Mouse (Mus musculus) heart, embryonic 15.5 days (tissue): ENCODE measurements around the gene Slc22a8. TPM values are rescaled to one million over a fixed set of nuclear protein-coding genes. Genes with fewer than 3 reads are reported as not detected.

Experiments used
- ATAC-seq: fragments of 200-750 bp; cut with Nextera tagmentation; replicated peaks from 2 replicates; pipeline ENCODE4 v1.8.0; 2017; ENCODE audit warnings: low read depth, moderate TSS enrichment; ENCODE audit not compliant: insufficient number of reproducible peaks, insufficient read depth, low FRiP score
- H3K27ac ChIP-seq: fragments of 300-500 bp; sonication (generic); 2 replicates; pipeline ENCODE4 v1.5.1; 2015; ENCODE audit warnings: mild to moderate bottlenecking, inconsistent platforms
- H3K27me3 ChIP-seq: fragments of 300-500 bp; sonication (generic); 2 replicates; pipeline ENCODE4 v1.6.1; 2015; ENCODE audit warnings: inconsistent platforms
- H3K36me3 ChIP-seq: fragments of 300-500 bp; sonication (generic); 2 replicates; pipeline ENCODE4 v1.6.1; 2015; ENCODE audit warnings: mild to moderate bottlenecking, inconsistent platforms
- H3K4me1 ChIP-seq: fragments of 300-500 bp; sonication (generic); replicated peaks from 2 replicates; pipeline ENCODE4 v1.6.1; 2015; ENCODE audit warnings: inconsistent platforms
- H3K4me2 ChIP-seq: fragments of 300-500 bp; sonication (generic); 2 replicates; pipeline ENCODE4 v1.6.1; 2015; ENCODE audit warnings: inconsistent platforms, mild to moderate bottlenecking, moderate library complexity
- H3K4me3 ChIP-seq: fragments of 300-500 bp; sonication (generic); 2 replicates; pipeline ENCODE4 v1.5.1; 2015; ENCODE audit warnings: mild to moderate bottlenecking, inconsistent platforms
- H3K9ac ChIP-seq: fragments of 300-500 bp; sonication (generic); 2 replicates; pipeline ENCODE4 v1.6.1; 2015; ENCODE audit warnings: mild to moderate bottlenecking, inconsistent platforms
- H3K9me3 ChIP-seq: fragments of 300-500 bp; sonication (generic); replicated peaks from 2 replicates; pipeline ENCODE4 v1.6.1; 2016; ENCODE audit warnings: inconsistent platforms
- WGBS: fragments of 180-500 bp; shearing (Covaris S2); methylation state at CpG from one replicate; pipeline ENCODE4 v1.1.7; 2015; ENCODE audit warnings: mixed read lengths; 5-methylcytosine and 5-hydroxymethylcytosine counted together
- polyA plus RNA-seq: library from polyadenylated mRNA; unstranded; fragments of >200 nt; fragmentation: Nextera tagmentation; extraction: Ambion mirVana; gene quantifications from 2 replicates; pipeline ENCODE4 v1.2.1, GENCODE M21; 2015

The Slc22a8 gene
- polyA plus RNA-seq, 1 experiment from 2014 or later = 0.08 TPM

- Histone ChIP-seq H3K4me1 (no peaks in the 10 kb centered on the region), H3K4me2 (no peak overlapping the region), H3K27me3 (no peaks in the 10 kb centered on the region), H3K4me3 (no peak overlapping the region), H3K9ac (no peak overlapping the region), H3K9me3 (no peaks in the 10 kb centered on the region), H3K27ac (no peak overlapping the region), H3K36me3 (no peaks in the 10 kb centered on the region)
- WGBS = 62% methylated on average over 2 of the region's 2 CpGs
- no peak for ATAC-seq
Observed at GRCm38 (mm10) chr19:8630249-8630648, 39.2 kb downstream of the Slc22a8 start.

GRCm38 (mm10) chr19:8630826-8631225 is 39.8 kb downstream of the Slc22a8 start:
- Histone ChIP-seq H3K9me3 (no peaks in the 10 kb centered on the region), H3K27ac (no peak overlapping the region), H3K4me1 (no peaks in the 10 kb centered on the region), H3K4me3 (no peak overlapping the region), H3K36me3 (no peaks in the 10 kb centered on the region), H3K27me3 (no peaks in the 10 kb centered on the region), H3K9ac (no peak overlapping the region), H3K4me2 (no peak overlapping the region)
- no peak for ATAC-seq
- WGBS = 52% methylated on average over 6 of the region's 6 CpGs

- no peak for ATAC-seq
- Histone ChIP-seq H3K4me3 (no peak overlapping the region), H3K27me3 (no peaks in the 10 kb centered on the region), H3K4me2 (no peak overlapping the region), H3K36me3 (no peaks in the 10 kb centered on the region), H3K9me3 (no peaks in the 10 kb centered on the region), H3K4me1 (no peaks in the 10 kb centered on the region), H3K27ac (no peak overlapping the region), H3K9ac (no peak overlapping the region)
- WGBS = 42% methylated on average over 1 of the region's 1 CpGs
Observed at GRCm38 (mm10) chr19:8632029-8632428, 41.0 kb downstream of the Slc22a8 start.

GRCm38 (mm10) chr19:8642086-8642485 is 51.0 kb downstream of the Slc22a8 start:
- Histone ChIP-seq H3K36me3 (no peaks in the 10 kb centered on the region), H3K27me3 (no peaks in the 10 kb centered on the region), H3K27ac (no peak overlapping the region), H3K4me1 (no peaks in the 10 kb centered on the region), H3K9me3 (no peaks in the 10 kb centered on the region), H3K4me3 (no peak overlapping the region), H3K9ac (no peak overlapping the region), H3K4me2 (no peak overlapping the region)
- 43% methylated on average over 5 of the region's 5 CpGs for WGBS
- ATAC-seq = no peak

GRCm38 (mm10) chr19:8646393-8646792 is 55.3 kb downstream of the Slc22a8 start:
- ATAC-seq = no peak
- Histone ChIP-seq H3K4me2 (no peak overlapping the region), H3K4me1 (no peaks in the 10 kb centered on the region), H3K27ac (no peak overlapping the region), H3K36me3 (no peaks in the 10 kb centered on the region), H3K4me3 (no peak overlapping the region), H3K9me3 (no peaks in the 10 kb centered on the region), H3K27me3 (no peaks in the 10 kb centered on the region), H3K9ac (no peak overlapping the region)
- WGBS = 79% methylated on average over 2 of the region's 2 CpGs

- H3K27ac ChIP-seq = no peak overlapping the region
- no peaks in the 10 kb centered on the region for H3K9me3 ChIP-seq
- H3K4me1 ChIP-seq = no peaks in the 10 kb centered on the region; the same call in 1 of the 2 replicates
- H3K36me3 ChIP-seq = no peaks in the 10 kb centered on the region
- no peak overlapping the region for H3K4me3 ChIP-seq
- no peak for ATAC-seq
- no peak overlapping the region for H3K4me2 ChIP-seq
- no peak overlapping the region for H3K9ac ChIP-seq
- H3K27me3 ChIP-seq = no peaks in the 10 kb centered on the region
Observed at GRCm38 (mm10) chr19:8655833-8656232, 64.8 kb downstream of the Slc22a8 start.

- Histone ChIP-seq H3K4me1 (peaks cover under 1% of the 10 kb centered on the region), H3K4me2 (no peak overlapping the region), H3K4me3 (no peak overlapping the region), H3K27me3 (no peaks in the 10 kb centered on the region), H3K27ac (no peak overlapping the region), H3K36me3 (no peaks in the 10 kb centered on the region), H3K9me3 (no peaks in the 10 kb centered on the region), H3K9ac (no peak overlapping the region)
- ATAC-seq = no peak
- WGBS = 61% methylated on average over 4 of the region's 4 CpGs
Observed at GRCm38 (mm10) chr19:8656341-8656740, 65.3 kb downstream of the Slc22a8 start.

Other genes starting within 250 kb of the Slc22a8 start
- gene Slc22a30, start 186.1 kb upstream of the Slc22a8 start, polyA plus RNA-seq = not detected in 2 replicates
- gene Slc22a6, start 26.8 kb downstream of the Slc22a8 start, polyA plus RNA-seq = not detected in 2 replicates
- gene Chrm1, start 72.5 kb downstream of the Slc22a8 start, polyA plus RNA-seq = 0.05 and 0.24 TPM in 2 replicates
- 59.4 and 71.5 TPM in 2 replicates for gene Slc3a2, start 132.1 kb downstream of the Slc22a8 start, polyA plus RNA-seq
- gene Wdr74, start 144.6 kb downstream of the Slc22a8 start, polyA plus RNA-seq = 42.8 and 59.3 TPM in 2 replicates
- 0.69 and 1.9 TPM in 2 replicates for gene 1700092M07Rik, start 149.5 kb downstream of the Slc22a8 start, polyA plus RNA-seq
- gene Stx5a, start 150.2 kb downstream of the Slc22a8 start, polyA plus RNA-seq = 81.0 and 92.0 TPM in 2 replicates
- gene Nxf1, start 165.8 kb downstream of the Slc22a8 start, polyA plus RNA-seq = 100 and 132 TPM in 2 replicates
- 154 and 157 TPM in 2 replicates for gene Tmem223, start 179.7 kb downstream of the Slc22a8 start, polyA plus RNA-seq
- gene Tmem179b, start 183.2 kb downstream of the Slc22a8 start, polyA plus RNA-seq = 47.6 and 60.3 TPM in 2 replicates
- gene Taf6l, start 195.2 kb downstream of the Slc22a8 start, polyA plus RNA-seq = 15.4 and 18.8 TPM in 2 replicates
- 118 and 126 TPM in 2 replicates for gene Polr2g, start 207.3 kb downstream of the Slc22a8 start, polyA plus RNA-seq
- gene Zbtb3, start 211.3 kb downstream of the Slc22a8 start, polyA plus RNA-seq = 3.5 and 3.8 TPM in 2 replicates
- 30.9 and 36.2 TPM in 2 replicates for gene Ttc9c, start 228.1 kb downstream of the Slc22a8 start, polyA plus RNA-seq
- gene Hnrnpul2, start 228.8 kb downstream of the Slc22a8 start, polyA plus RNA-seq = 2.6 and 3.1 TPM in 2 replicates
- 0.36 TPM in 1 of 2 replicates, not detected in the other for gene AC129217.1, start 238.5 kb downstream of the Slc22a8 start, polyA plus RNA-seq
- 36.4 and 47.0 TPM in 2 replicates for gene Bscl2, start 246.2 kb downstream of the Slc22a8 start, polyA plus RNA-seq
- 1.3 and 5.0 TPM in 2 replicates for gene Gng3, start 247.9 kb downstream of the Slc22a8 start, polyA plus RNA-seq